Mouse (Mus musculus) frontal cortex, postnatal 36 days (tissue): ENCODE measurements at regions not wholly inside any gene's neighbourhood (a gene's known extent, or its start where the extent isn't known, plus 50 kb on each side); places are given as distances from the start of the nearest gene placed in this dataset.

Experiments used
- DNase-seq, 2 experiments: peaks; one replicate each; pipeline ENCODE4 v3.0.0; 2022; ENCODE audit warnings: low spot score in 2 of 2

DNA sequence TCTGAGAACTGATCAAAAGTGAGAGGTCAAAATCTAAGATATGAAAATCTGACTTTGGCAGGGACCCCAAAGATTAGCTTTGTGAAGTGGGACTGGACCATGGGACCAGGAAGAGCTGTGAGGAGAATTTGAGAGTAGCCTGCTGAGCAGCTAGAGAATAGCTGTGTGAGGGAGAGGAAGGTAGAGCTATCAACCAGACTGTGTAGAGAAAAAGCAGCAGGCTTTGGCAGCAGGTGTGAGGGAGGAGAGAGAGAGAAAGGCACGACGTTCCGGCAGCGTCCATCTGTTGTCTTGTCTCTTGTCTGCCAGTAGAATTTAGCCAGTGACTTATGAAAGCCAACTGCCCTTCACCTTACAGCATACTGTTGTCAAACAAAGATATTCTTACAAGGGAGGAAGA lies 412.1 kb downstream of the Slitrk2 start:
- peak; percentile 6 to 33 for DNase-seq

DNA sequence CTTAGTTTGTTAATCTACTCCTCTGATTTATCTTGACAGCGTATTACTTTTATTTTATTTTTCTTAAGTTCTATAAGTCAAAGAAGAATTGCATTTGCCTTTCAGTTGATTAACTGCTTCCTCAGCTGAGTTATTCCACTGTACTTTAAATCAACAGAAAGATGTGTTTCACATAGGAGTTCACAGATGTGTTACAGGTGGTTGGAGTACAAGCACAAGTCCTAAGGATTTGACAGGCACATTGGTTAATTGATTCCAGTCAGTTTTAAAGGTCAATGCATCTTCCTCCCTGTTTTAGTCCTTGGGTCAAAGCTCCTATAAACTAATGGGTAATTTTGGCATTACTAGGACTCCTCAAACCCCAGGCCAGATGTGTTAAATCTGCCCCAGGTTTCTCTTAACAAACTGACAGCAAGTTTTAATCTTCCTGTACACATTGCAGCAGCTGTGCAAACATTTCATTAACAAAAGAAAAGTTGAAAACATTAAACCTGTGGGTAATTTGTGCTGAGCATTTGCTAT lies 413.5 kb downstream of the Slitrk2 start:
- DNase-seq, result no peak

DNA sequence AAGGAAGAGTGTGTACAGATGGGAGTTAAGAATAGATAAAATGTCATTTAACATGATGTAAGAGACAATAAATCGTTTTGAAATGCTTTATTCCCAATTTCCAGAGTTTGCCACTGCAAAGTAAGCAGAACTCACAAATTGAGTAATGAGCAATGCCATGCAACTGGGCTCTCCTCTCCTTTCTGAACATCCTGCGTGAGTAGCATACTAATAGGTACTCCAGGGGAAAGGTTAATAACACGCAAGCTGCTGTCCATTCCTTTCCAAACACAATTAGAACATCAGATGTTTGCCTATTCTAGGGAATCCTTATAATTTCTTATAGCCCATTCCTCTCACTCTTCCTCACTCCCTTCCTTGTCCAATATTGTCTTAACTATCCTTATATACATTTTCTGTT lies 443.3 kb downstream of the Slitrk2 start:
- DNase-seq, result no peak
